Mouse (Mus musculus): ENCODE data around the gene Egflam.
A peak's percentile ranks its signal among the peaks of the same experiment; 100 is the strongest.

Gene Egflam

DNA sequence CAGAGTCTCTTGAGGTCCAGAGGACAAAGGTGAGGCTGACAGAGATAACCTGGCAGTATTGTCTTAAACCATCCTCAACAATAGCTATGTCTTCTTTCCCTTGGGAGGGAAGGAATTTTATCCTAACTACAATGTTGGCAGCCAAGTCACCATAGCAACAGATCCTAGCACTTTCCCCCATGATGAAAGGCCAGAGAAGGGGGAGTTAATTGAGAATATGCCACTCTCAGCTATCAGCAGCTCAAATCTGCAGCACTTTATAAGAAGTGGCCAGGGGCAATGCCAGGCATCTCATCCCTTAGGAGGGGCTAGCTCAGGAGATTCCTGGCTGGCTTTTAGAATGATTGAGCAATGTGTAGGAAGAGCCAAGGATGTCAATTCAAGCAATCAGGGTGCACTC, 105.3 kb downstream of the Egflam start:
- DNase-seq (ENCODE audit: low read depth): no peak

DNA sequence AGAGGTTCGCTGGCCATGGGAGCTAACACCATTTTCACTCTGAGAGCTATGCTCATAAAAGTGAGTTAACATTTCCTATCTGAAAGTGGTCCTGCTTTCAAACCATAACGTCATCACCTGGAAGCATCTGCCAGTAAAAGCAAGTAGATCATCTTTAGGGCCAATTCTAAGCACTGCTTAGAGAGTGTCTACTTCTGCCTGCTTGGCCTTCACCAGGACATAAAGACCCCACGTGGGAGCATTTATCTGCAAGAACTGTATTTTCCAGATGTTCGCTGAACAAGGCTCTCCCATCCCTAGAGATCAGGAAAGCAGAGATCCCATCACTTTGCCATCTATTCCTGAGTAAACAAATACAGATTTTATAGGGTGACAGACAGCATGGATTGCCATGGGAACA, 108.2 kb downstream of the Egflam start:
- no peak for DNase-seq (ENCODE audit: low read depth)

DNA sequence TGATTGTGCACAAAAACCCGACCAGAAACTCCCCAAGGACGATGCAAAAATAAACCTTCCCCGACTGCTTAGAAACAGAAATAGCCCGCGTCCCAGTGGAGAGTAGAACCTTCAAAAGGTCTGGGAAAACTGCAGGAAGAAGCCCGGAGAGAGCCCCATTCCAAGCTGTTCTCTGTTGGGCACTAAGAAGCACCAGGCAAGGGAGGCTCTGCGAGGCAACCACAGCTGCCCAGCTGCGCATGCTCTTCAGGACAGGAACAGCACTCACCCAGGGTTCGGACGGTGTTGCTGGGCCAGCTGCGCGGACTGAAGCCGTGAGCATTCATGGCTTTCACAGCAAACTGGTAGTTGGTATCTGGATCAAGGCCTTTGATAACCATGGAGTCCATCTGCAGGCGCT, 108.7 kb downstream of the Egflam start:
- no peak for DNase-seq (ENCODE audit: low read depth)

DNA sequence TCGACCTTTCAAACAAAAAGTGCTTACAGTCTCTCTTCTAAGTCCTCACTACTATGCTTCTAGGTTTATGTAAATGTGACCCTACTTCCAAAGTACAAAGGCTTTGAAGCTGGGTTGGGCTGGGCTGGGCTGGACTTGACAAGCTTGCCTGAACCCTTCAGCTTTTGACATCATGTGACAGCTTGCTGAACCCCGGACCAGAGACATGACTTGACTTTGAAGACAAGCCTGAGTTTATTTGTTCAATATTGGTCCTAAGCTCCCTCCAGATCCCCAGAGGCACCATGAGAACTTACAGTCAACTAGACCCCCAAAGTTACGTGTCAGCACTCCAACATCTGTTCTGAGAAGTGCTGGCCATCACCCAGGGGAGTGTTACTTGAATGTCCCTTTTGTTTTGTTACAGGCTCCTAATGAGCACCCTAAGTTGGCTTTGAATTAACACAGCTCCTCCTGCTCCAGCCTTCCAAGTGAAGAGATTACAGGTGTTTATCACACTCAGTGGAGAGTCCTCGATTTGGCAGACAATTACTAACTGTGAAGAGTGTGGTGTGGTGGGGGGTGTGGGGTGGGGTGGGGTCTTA, 109.3 kb downstream of the Egflam start:
- DNase-seq (ENCODE audit: low read depth): no peak

DNA sequence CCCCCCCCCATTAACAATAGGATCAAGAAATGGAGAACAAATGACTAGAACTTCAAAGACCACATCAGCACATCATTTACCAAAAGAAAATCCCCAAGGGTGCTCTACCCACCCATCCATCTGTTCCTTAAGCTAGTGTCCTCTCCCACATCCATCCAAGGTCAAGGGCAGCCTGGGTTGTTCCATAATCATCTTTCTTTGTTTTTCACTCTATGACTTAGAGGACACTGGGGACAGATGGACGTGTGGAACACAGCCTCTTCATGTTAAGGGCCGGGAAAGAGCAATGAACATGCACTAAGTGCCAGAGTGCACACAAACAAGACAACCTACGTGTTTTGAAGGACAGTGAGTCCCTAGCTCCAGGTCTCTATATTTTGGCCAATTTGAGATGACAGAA, 110.3 kb downstream of the Egflam start:
- no peak for DNase-seq (ENCODE audit: low read depth)

DNA sequence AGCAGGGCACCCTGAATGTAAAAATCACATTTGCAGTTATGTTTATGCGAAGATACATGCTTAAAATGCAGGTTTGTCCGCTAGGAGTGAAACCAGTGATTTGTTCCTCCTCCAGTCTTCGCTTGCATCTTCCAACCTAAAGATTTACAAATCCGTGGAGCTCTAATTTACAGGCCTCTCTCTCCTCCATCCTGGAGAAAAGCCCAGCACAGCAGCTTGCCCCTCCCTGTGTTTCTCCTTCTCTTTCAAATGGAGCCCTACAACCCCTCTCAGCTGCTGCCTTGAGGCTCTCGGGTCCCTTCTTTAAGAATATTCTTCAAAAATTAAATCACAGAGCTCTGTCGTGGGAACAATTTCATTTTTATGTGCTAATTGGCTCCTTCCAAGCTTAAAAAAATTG, 116.6 kb downstream of the Egflam start:
- no peak for DNase-seq (ENCODE audit: low read depth)

DNA sequence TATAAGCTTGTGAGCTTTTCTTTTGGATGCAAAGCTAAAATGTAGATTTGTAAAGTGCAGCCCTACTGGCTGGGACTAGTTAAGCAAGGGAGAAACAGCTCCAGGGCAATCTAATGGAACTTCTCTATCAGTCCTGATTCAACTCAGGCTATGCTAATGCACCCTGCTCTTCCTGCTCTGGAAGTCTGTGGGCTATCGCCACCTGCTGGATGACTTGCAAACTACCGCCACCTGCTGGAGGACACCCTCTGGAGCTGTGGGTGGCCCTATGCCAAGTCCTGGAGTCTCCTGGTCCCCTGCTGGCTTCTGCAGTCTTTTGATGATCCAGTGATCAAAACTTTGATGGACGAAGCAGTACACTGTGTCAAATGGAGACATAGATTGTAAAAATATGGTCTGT, 134.4 kb downstream of the Egflam start:
- DNase-seq (ENCODE audit: low read depth): peak; percentile 76

DNA sequence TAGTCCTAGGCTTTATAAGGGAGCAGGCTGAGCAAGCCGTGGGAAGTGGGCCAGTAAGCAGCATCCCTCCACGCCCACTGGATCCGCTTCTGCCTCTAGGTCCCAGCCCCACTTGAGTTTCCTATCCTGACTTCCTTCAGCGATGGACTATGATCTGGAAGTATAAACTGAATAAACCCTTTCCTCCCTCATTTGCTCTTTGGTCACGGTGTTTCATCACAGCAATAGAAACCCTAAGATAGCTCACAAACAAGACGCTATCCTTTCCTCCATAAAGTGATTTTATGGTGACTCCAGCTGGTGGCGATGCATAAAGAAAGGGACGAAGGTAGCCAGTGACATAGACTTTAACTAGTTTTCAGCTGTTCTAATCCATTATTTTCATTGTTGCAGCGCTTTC, 134.9 kb downstream of the Egflam start:
- no peak for DNase-seq (ENCODE audit: low read depth)

DNA sequence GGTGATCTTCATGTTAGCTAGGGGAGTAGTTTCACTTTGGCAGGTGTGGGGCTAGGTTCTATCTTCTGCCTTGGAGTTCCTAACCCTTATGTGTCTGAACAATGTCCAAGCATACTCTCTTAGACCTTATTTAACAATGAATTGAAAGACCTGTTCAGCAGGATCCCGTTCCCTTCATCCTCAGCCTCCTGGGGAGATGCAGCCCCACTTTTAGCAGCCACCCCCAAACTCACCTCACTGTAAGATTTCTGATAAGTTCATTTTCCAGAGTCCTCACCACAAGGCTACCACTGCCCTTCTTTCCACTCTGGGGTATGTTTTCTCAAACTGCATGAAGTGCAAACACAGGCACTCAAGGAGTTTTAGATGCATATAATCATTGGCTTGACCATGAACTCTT, 136.8 kb downstream of the Egflam start:
- DNase-seq (ENCODE audit: low read depth): no peak

DNA sequence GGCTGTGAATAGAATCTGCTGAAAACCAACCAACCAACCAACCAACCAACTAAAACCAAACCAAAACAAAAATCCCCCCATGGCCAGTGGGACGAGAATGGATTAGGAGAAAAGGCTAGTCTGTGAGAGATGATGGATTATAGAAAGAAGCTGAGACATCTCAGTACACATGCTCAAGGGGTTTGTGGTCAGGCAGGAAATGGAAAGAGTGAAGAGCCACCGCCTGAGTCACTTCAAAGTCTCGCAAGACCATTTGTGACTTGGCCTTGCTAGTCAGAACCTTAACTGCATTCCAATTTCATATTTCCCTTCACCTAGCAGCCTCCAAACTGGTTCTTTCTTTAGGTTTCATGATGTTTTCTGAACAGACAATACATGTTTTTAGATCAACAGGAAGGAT, 141.6 kb downstream of the Egflam start:
- DNase-seq (ENCODE audit: low read depth): peak; percentile 57

DNA sequence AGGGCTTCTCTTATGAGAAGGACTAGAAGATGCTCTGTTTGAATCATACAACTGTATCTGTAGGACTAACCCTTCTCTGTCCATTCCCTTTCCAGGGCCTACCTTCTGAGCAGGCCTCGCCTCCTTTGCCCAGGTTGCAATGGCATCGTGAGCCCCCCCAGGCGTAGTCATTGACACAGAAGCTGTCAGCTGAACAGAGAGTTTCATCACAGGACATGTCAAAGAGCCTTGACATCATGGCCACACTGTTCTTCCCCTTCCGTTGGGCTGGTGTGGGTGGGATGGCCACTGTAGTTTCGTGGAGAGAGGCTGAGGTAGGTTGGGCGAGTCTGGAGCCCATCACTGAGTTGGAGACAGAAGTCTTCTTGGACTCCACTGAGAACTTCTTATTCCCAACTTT, 144.9 kb downstream of the Egflam start:
- no peak for DNase-seq (ENCODE audit: low read depth)

DNA sequence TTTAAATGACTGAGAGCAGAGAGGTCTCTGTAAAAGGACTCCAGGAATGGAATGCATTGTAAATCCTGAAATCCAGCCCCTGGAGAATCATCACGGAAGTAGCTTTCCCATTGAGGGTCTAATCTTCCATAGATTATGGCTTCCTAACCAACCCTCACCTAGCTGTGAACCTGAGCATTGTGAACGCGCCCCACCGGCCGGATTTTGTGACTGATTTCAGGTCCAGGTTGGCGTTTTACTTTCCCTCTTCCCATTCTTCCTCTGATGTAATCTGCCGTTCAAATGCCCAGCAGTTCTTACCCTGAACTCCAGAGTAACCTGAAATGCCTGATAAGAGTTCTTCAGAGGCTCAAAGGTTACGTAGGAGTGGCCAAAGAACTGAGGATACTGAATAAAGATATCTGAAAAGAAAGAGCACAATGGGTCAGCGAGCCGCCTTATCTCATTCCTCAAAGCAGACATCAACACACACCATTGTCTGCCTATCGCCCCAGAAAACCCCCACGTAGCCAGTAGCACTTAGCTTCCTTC, 146.0 kb downstream of the Egflam start:
- no peak for DNase-seq (ENCODE audit: low read depth)

DNA sequence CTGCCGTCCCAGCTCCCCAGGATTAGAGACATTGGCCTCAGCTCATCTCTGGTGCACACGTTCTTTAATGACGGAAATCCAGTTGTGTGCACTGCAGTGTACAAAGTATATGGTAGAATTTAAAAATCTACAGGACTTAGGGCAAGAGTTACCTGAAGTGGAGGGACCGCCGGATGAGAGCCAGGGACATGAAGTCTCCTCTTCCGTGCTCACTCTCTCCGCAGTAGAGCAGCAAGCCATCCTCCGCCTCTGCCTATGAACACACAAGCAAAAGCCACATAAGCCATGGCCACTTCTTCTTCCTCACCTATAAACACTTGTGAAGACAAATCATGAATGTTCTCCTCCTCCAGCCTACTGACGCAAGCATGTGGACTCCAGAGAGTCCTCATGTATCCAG, 147.2 kb downstream of the Egflam start:
- no peak for DNase-seq (ENCODE audit: low read depth)

DNA sequence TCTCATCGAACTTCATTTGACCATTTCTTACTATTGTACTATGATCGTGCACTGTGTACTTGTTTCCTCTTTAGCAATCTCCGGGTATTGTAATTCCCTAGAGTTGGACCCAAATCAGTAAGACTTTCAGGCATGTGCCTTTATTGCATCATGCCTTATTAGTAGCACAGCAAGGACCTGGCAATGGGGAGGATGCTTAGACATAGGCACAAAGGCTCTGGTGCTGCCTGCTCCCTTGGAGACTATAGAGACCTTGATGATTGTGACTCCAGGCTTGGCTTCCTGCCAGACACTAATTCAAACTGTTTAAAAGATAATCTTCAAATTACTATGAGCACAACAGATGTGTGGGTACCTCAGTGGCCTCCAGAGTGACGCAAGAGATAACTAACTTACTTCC, 149.0 kb downstream of the Egflam start:
- no peak for DNase-seq (ENCODE audit: low read depth)

DNA sequence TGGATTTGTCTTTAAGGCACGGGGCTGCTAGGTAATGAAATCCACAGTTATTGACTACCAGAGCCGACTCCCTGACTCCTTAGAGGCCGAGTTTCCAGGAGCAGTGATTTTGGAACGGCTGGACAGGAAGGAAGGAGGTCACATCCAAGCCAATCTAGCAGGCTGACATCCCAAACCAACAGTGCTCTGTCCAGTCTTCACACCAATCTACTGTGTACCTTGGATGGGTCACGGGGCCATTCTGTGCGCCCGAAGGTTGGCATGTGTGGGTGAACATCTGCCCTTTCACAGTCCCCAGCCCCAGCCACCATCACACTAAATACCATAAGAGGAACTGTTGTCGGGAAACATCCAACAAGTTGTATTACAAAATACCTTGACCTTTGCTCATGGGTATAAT, 150.9 kb downstream of the Egflam start:
- no peak for DNase-seq (ENCODE audit: low read depth)

DNA sequence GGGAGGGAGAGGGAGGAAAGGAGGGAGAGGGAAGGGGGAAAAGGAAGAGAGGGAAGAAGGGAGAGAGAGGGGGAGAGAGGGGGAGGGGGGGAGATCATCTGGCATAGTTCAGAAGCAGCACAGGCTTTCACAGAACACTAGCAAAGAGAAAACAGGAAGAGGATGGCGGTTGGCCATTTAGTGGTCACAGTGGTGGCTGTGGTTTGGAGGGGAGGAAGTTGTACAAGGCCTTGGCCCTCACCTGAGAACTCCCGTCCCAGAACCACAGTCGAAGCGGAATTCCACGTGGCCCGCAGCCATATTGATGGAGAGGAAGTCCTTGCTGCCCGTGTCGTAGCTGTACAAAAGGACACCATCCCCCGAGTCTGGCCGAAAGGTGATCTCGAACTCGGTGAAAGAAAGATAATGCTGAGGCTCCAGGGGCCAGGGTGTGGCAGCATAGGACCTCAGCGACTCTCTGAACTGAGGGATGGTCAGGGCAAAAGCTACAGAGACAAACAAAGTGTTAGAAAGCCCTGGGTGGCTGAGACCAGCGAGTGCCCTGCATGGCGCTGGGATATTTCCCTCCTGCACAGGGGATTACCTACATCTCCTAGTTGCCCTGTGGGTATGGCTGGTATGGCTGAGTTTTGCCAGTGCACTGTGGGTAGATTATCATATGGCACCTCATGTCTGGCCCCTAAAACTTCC, 155.9 kb downstream of the Egflam start:
- peak; percentile 46 for DNase-seq (ENCODE audit: low read depth)

DNA sequence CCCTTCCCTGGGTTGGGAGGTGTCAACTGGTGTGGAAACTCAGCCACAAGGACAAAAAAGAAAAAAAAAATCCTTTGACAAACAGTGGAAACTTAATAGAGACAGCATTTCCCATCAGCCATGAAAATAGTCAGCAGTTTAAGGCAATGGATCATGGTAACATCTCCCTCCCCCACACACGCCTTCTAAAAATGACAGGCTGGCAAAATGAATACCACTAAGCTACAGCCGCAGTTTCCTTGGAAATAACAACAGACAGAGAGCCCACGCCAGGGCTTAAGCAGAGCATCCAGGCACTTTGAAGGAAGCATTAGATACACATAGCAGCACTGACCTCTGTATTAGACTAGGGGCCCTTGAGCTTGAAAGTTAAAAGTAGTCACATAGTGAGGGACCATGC, 157.2 kb downstream of the Egflam start:
- DNase-seq (ENCODE audit: low read depth): no peak

DNA sequence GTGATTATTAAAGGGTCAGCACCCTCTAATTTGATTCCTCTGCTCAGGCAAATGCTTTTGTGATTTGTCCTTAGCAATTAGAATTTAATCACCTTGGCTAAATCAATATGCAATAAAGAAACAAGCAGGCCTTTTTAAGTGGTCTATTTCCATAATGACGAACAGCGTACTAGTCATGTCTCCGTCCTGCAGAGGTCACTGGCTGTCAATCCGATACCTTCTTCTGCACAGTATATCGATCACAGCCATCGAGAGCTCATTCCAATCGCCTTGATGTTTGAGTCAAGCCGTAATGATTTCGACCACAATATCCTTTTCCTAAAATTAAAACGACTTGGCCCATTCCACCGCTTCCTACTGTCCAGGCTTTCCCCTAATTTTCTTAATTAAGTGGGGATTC, 158.3 kb downstream of the Egflam start:
- no peak for DNase-seq (ENCODE audit: low read depth)

DNA sequence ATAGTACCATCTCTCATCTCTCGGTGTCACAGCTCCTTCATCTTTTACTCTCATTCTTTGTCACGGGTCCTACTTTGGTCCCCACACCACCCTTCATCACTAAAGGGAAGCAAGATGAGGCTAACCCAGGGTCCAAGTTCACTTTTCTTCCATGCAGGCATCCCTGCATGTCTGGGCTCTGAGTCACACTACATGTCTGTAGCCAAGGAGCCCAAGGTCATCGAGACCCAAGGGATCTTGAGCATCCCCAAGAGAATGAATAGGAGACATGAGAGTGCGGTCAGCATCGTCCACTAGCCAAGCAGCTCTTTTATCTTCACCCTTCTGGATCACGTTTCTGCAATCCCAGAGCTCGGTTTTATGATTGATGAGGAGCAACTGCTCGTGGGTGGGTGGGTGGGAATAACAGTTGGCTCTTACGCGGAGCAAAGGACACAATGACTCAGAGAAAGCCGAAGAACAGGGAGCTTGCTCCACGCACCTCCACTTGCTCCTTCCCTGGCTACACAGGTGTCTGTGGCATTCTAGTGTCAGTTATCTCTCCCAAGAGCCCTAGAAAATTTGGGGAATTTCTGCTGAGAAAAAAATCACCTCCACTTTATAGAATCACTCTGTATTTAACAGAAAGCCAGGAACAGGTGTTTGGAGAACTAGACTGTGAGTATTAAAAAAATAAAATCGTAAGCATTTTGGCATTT, 164.7 kb downstream of the Egflam start:
- no peak for DNase-seq (ENCODE audit: low read depth)

DNA sequence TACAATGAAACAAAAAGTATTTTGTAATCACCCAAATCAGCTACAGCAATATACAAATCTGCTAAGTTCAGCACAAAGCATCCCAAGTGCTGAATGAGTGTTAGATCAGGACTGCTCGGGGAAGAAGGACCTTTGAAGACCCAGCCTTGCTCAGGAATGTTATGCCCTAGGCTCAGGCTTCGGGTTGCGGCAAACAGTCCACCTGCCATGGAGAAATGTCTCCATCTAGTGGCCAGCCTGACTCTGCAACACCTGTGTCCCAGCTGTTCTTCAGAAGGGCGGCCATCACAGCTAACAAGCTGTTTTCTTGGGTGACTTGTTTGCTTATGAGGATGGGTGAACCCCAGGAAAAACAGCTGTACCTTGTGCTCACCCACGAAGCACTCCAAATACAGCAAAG, 172.0 kb downstream of the Egflam start:
- DNase-seq (ENCODE audit: low read depth): peak; percentile 76

DNA sequence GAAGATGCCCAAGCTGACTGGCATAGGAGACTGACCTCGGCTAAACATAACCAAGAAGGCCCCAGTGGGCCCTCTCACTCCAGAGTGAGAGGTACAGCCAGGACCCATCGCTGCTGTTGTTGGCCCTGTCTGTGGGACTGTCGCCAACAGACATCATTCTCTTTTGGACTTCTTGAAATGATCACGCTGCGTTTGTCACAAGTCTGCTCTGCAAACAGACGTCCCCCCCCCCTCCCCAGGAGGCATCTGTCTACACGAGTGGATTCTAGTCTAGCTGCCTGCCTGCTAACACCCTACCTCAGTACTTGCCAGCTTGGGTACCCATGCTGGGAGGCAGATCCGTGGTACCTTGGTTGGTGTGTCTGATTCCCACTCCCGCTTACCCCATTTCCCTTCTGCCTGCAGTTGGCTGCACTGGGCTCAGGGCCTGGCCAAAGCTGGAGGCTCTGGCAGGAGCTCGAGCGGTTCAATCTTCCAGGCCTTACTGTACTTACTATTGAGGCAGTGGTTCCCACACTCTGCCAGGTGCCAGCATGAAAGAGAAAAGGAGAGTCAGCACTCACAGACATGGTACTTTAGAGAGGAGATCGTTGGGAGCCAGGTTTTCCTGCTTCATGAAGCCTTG, 173.9 kb downstream of the Egflam start:
- no peak for DNase-seq (ENCODE audit: low read depth)

DNA sequence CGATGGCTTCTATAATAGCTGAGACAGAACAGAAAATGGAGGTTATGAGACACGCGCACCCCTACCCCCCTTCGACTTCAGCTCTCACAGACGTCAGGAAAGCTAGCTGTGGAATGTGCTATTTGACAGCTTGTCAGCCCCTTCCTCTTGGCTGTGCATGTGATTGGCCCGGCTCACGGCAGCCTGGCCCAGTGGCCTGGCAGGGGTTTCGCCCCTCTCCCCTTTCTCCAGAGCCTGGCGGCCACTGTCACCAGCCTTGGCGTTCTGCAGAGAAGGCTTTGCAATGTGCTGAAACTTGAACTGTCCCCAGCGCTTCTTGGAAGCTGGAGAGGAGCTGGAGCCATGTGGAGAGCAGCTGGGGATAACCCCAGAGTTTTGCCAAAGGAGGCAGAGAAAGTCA, 175.4 kb downstream of the Egflam start:
- DNase-seq (ENCODE audit: low read depth): no peak

DNA sequence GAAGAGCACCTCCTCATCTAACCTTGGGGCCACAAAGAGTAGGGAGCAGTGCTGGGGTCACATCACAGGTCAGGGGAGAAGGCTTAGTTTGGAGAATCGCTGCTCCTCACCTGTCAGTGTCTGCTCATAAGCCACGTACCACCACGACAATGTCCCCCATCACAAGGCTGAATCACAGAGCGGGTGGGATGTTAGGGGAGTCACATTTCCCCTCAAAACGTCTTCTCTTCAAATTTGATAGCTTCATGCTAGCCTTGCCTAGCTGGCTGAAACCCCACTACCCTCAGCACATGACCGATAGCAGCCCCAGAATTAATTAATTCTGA, 181.0 kb downstream of the Egflam start:
- no peak for DNase-seq (ENCODE audit: low read depth)

Measured in 416B (cell line).